Mouse (Mus musculus) midbrain, postnatal 0 days (tissue): ENCODE measurements at regions not wholly inside any gene's neighbourhood (a gene's known extent, or its start where the extent isn't known, plus 50 kb on each side); places are given as distances from the start of the nearest gene placed in this dataset.

Experiments
- ATAC-seq: fragments of 200-750 bp; cut with Nextera tagmentation; 2 replicates; pipeline ENCODE4 v1.8.0; 2017; ENCODE audit warnings: moderate number of reproducible peaks, mild to moderate bottlenecking, moderate TSS enrichment, moderate library complexity; ENCODE audit not compliant: low FRiP score
- DNase-seq: peaks from one replicate; pipeline ENCODE4 v3.0.0-alpha.2; 2015; ENCODE audit warnings: low spot score
- H3K27ac ChIP-seq: fragments of 300-500 bp; sonication (generic); 2 replicates; pipeline ENCODE4 v1.5.1; 2014; ENCODE audit warnings: low read depth, mild to moderate bottlenecking, low read length, mixed read lengths
- H3K27me3 ChIP-seq: fragments of 300-500 bp; sonication (generic); 2 replicates; pipeline ENCODE4 v1.6.1; 2014; ENCODE audit warnings: low read length, control low read depth, mixed read lengths; ENCODE audit not compliant: insufficient read depth
- H3K36me3 ChIP-seq: fragments of 300-500 bp; sonication (generic); 2 replicates; pipeline ENCODE4 v1.6.1; 2014; ENCODE audit warnings: low read length, control low read depth, mixed read lengths; ENCODE audit not compliant: insufficient read depth
- H3K4me1 ChIP-seq: fragments of 300-500 bp; sonication (generic); 2 replicates; pipeline ENCODE4 v1.6.1; 2014; ENCODE audit warnings: mild to moderate bottlenecking, control low read depth, antibody characterized with exemption, low read length, mixed read lengths; ENCODE audit not compliant: insufficient read depth
- H3K4me2 ChIP-seq: fragments of 300-500 bp; sonication (generic); 2 replicates; pipeline ENCODE4 v1.6.1; 2014; ENCODE audit warnings: low read depth, mild to moderate bottlenecking, low read length, mixed read lengths; ENCODE audit not compliant: poor library complexity, severe bottlenecking
- H3K4me3 ChIP-seq: fragments of 300-500 bp; sonication (generic); 2 replicates; pipeline ENCODE4 v1.5.1; 2014; ENCODE audit warnings: low read depth, mild to moderate bottlenecking, low read length, moderate library complexity
- H3K9ac ChIP-seq: fragments of 300-500 bp; sonication (generic); replicated peaks from 2 replicates; pipeline ENCODE4 v1.6.1; 2014; ENCODE audit warnings: mild to moderate bottlenecking, low read length, moderate library complexity, mixed read lengths; ENCODE audit not compliant: poor library complexity, severe bottlenecking
- H3K9me3 ChIP-seq: fragments of 300-500 bp; sonication (generic); 2 replicates; pipeline ENCODE4 v1.6.1; 2016; ENCODE audit warnings: low read length, control low read depth
- CTCF ChIP-seq: IDR thresholded peaks from 2 replicates; pipeline ENCODE4 v1.5.1; 2016; ENCODE audit warnings: antibody characterized with exemption, mild to moderate bottlenecking
- WGBS: fragments of 180-500 bp; shearing (Covaris S2); extraction: QIAGEN DNeasy Blood & Tissue Kit; methylation state at CpG from one replicate; pipeline ENCODE4 v1.1.7; 2014; 5-methylcytosine and 5-hydroxymethylcytosine counted together

- DNase-seq (no peak), ATAC-seq (no peak)
- Histone ChIP-seq H3K36me3 (no peaks in the 10 kb centered on the region), H3K4me3 (no peak overlapping the region), H3K9ac (no peak overlapping the region), H3K4me2 (no peak overlapping the region), H3K27me3 (no peaks in the 10 kb centered on the region), H3K9me3 (no peaks in the 10 kb centered on the region), H3K27ac (no peak overlapping the region), H3K4me1 (no peaks in the 10 kb centered on the region)
- TF ChIP-seq CTCF: no peak
Observed at GRCm38 (mm10) chr15:16130862-16131261, 597.7 kb upstream of the Cdh9 start.

GRCm38 (mm10) chr15:16158164-16158563 lies 570.4 kb upstream of the Cdh9 start:
- H3K4me2 ChIP-seq: no peak overlapping the region
- WGBS: 39% methylated on average over 5 of the region's 5 CpGs

GRCm38 (mm10) chr15:16163969-16164368 lies 564.6 kb upstream of the Cdh9 start:
- no peaks in the 10 kb centered on the region for H3K36me3 ChIP-seq
- no peaks in the 10 kb centered on the region for H3K4me1 ChIP-seq
- H3K9me3 ChIP-seq: no peaks in the 10 kb centered on the region
- no peaks in the 10 kb centered on the region for H3K27me3 ChIP-seq
- no peak overlapping the region for H3K27ac ChIP-seq
- H3K9ac ChIP-seq: no peak overlapping the region
- ATAC-seq (no peak), DNase-seq (no peak)
- H3K4me3 ChIP-seq: no peak overlapping the region
- TF ChIP-seq CTCF: no peak
- no peak overlapping the region for H3K4me2 ChIP-seq

More at GRCm38 (mm10) chr15:16158164-16158563, 570.4 kb upstream of the Cdh9 start:
- Histone ChIP-seq H3K27ac (no peak overlapping the region), H3K9me3 (no peaks in the 10 kb centered on the region), H3K4me3 (no peak overlapping the region), H3K4me1 (no peaks in the 10 kb centered on the region), H3K27me3 (no peaks in the 10 kb centered on the region), H3K36me3 (no peaks in the 10 kb centered on the region), H3K9ac (no peak overlapping the region)
- peak; percentile 15 for DNase-seq
- TF ChIP-seq CTCF: no peak
- ATAC-seq: no peak

- H3K9me3 ChIP-seq: no peaks in the 10 kb centered on the region
- TF ChIP-seq CTCF: no peak
- H3K27ac ChIP-seq: no peak overlapping the region
- no peak overlapping the region for H3K4me3 ChIP-seq
- H3K4me2 ChIP-seq: no peak overlapping the region
- no peak overlapping the region for H3K9ac ChIP-seq
- ATAC-seq (no peak), DNase-seq (no peak)
- H3K27me3 ChIP-seq: no peaks in the 10 kb centered on the region
- 97% methylated on average over 4 of the region's 4 CpGs for WGBS
- no peaks in the 10 kb centered on the region for H3K36me3 ChIP-seq
- no peaks in the 10 kb centered on the region for H3K4me1 ChIP-seq
Observed at GRCm38 (mm10) chr15:16213354-16213753, 515.2 kb upstream of the Cdh9 start.

GRCm38 (mm10) chr15:16221648-16222047 lies 506.9 kb upstream of the Cdh9 start:
- Histone ChIP-seq H3K27me3 (no peaks in the 10 kb centered on the region), H3K27ac (no peak overlapping the region), H3K4me3 (no peak overlapping the region), H3K4me2 (no peak overlapping the region), H3K4me1 (no peaks in the 10 kb centered on the region), H3K36me3 (no peaks in the 10 kb centered on the region), H3K9ac (no peak overlapping the region), H3K9me3 (no peaks in the 10 kb centered on the region)
- DNase-seq (peak; percentile 2), ATAC-seq (no peak)
- peak; percentile 24; the same call in 1 of the 2 replicates for TF ChIP-seq CTCF
- 89% methylated on average over 2 of the region's 2 CpGs for WGBS

GRCm38 (mm10) chr15:16248595-16248994 lies 480.0 kb upstream of the Cdh9 start:
- Histone ChIP-seq H3K36me3 (no peaks in the 10 kb centered on the region), H3K4me3 (no peak overlapping the region), H3K9ac (no peak overlapping the region), H3K27me3 (no peaks in the 10 kb centered on the region), H3K4me1 (no peaks in the 10 kb centered on the region), H3K27ac (no peak overlapping the region), H3K4me2 (no peak overlapping the region), H3K9me3 (no peaks in the 10 kb centered on the region)
- ATAC-seq: no peak
- WGBS: 70% methylated on average over 5 of the region's 5 CpGs
- DNase-seq: no peak
- TF ChIP-seq CTCF: no peak
